Mouse (Mus musculus): ENCODE data around the gene Zc3hav1l. TPM values are rescaled to one million over a fixed set of nuclear protein-coding genes. Genes with fewer than 3 reads are reported as not detected.

Gene Zc3hav1l
- polyA plus RNA-seq, 1 experiment from 2014 or later, result 2.1 TPM

- WGBS, result 76% methylated on average over 3 of the region's 3 CpGs
- peaks cover 15% of the 10 kb centered on the region; the same call in 1 of the 2 replicates for H3K36me3 ChIP-seq (ENCODE audit: insufficient read depth, low read length)
- H3K9me3 ChIP-seq (ENCODE audit: low read length), result no peaks in the 10 kb centered on the region
- H3K27ac ChIP-seq (ENCODE audit: low read length), result no peak overlapping the region
- H3K4me2 ChIP-seq (replicated peaks; ENCODE audit: low read depth, low read length), result no peak overlapping the region
- no peaks in the 10 kb centered on the region for H3K4me1 ChIP-seq (ENCODE audit: insufficient read depth, low read depth, low read length)
- no peak for DNase-seq (ENCODE audit: low spot score)
- no peak for ATAC-seq
- no peak overlapping the region for H3K9ac ChIP-seq (replicated peaks; ENCODE audit: low read depth)
- no peak overlapping the region for H3K4me3 ChIP-seq (ENCODE audit: low read depth, low read length)
- TF ChIP-seq CTCF (IDR thresholded peaks at IDR 0.05) (peak; percentile 20; the same call in 1 of the 2 replicates), EP300 (IDR thresholded peaks at IDR 0.05) (no peak)
- H3K27me3 ChIP-seq (replicated peaks; ENCODE audit: insufficient read depth, low read length), result no peaks in the 10 kb centered on the region
These were observed 5.4 kb downstream of the Zc3hav1l start for GRCm38 (mm10) chr6:38293708-38294107.

- no peak for ATAC-seq
- Histone ChIP-seq H3K4me2 (replicated peaks; ENCODE audit: low read depth, low read length) (no peak overlapping the region), H3K9me3 (ENCODE audit: low read length) (no peaks in the 10 kb centered on the region), H3K9ac (replicated peaks; ENCODE audit: low read depth) (no peak overlapping the region), H3K27ac (ENCODE audit: low read length) (no peak overlapping the region), H3K4me3 (ENCODE audit: low read depth, low read length) (no peak overlapping the region), H3K36me3 (ENCODE audit: insufficient read depth, low read length) (peaks cover 15% of the 10 kb centered on the region; the same call in 1 of the 2 replicates), H3K27me3 (replicated peaks; ENCODE audit: insufficient read depth, low read length) (no peaks in the 10 kb centered on the region), H3K4me1 (ENCODE audit: insufficient read depth, low read depth, low read length) (no peaks in the 10 kb centered on the region)
- WGBS, result 71% methylated on average over 11 of the region's 11 CpGs
- DNase-seq (ENCODE audit: low spot score), result no peak
- TF ChIP-seq CTCF (IDR thresholded peaks at IDR 0.05) (no peak), EP300 (IDR thresholded peaks at IDR 0.05) (no peak)
These were observed 6.0 kb downstream of the Zc3hav1l start for GRCm38 (mm10) chr6:38292871-38293646.

GRCm38 (mm10) chr6:38284422-38284821, 14.6 kb downstream of the Zc3hav1l start:
- H3K9ac ChIP-seq (replicated peaks; ENCODE audit: low read depth), result no peak overlapping the region
- H3K9me3 ChIP-seq (ENCODE audit: low read length), result peaks cover 4% of the 10 kb centered on the region; the same call in 1 of the 2 replicates
- no peak for DNase-seq (ENCODE audit: low spot score)
- H3K4me1 ChIP-seq (ENCODE audit: insufficient read depth, low read depth, low read length), result no peaks in the 10 kb centered on the region
- H3K36me3 ChIP-seq (ENCODE audit: insufficient read depth, low read length), result peaks cover 4% of the 10 kb centered on the region; the same call in 1 of the 2 replicates
- no peak overlapping the region for H3K4me2 ChIP-seq (replicated peaks; ENCODE audit: low read depth, low read length)
- H3K4me3 ChIP-seq (ENCODE audit: low read depth, low read length), result no peak overlapping the region
- TF ChIP-seq EP300 (IDR thresholded peaks at IDR 0.05) (no peak), CTCF (IDR thresholded peaks at IDR 0.05) (no peak)
- no peaks in the 10 kb centered on the region for H3K27me3 ChIP-seq (replicated peaks; ENCODE audit: insufficient read depth, low read length)
- H3K27ac ChIP-seq (ENCODE audit: low read length), result no peak overlapping the region
- ATAC-seq, result no peak
- WGBS, result 98% methylated on average over 19 of the region's 19 CpGs

DNA sequence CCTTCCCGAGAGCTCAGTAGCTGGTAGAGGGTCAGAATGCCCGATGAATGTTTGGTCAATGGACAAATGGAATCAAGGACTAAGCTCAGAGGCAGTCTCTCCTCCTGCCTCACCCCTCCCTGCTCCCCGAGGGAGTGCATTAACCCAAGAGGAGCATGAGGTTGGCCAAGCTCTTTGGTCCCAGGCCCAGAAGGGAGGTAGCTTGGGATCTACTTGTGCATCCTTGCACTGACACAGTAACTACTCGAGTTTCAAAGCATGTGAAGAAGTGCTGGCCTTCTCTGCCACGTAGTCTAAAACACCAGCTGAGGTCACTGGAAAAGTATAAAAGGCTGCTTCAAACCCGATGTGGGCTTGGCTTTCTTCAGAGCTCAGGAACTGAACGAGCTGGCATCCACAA, 34.6 kb downstream of the Zc3hav1l start:
- TF ChIP-seq CTCF (IDR thresholded peaks at IDR 0.05) (no peak), EP300 (IDR thresholded peaks at IDR 0.05) (no peak)
- DNase-seq (ENCODE audit: low spot score) (no peak), ATAC-seq (no peak)
- H3K4me1 ChIP-seq (ENCODE audit: insufficient read depth, low read depth, low read length), result no peaks in the 10 kb centered on the region
- H3K36me3 ChIP-seq (ENCODE audit: insufficient read depth, low read length), result no peaks in the 10 kb centered on the region
- no peak overlapping the region for H3K4me3 ChIP-seq (ENCODE audit: low read depth, low read length)
- H3K9ac ChIP-seq (replicated peaks; ENCODE audit: low read depth), result no peak overlapping the region
- no peaks in the 10 kb centered on the region for H3K9me3 ChIP-seq (ENCODE audit: low read length)
- 58% methylated on average over 7 of the region's 7 CpGs for WGBS
- no peak overlapping the region for H3K4me2 ChIP-seq (replicated peaks; ENCODE audit: low read depth, low read length)
- no peaks in the 10 kb centered on the region for H3K27me3 ChIP-seq (replicated peaks; ENCODE audit: insufficient read depth, low read length)
- no peak overlapping the region for H3K27ac ChIP-seq (ENCODE audit: low read length)

DNA sequence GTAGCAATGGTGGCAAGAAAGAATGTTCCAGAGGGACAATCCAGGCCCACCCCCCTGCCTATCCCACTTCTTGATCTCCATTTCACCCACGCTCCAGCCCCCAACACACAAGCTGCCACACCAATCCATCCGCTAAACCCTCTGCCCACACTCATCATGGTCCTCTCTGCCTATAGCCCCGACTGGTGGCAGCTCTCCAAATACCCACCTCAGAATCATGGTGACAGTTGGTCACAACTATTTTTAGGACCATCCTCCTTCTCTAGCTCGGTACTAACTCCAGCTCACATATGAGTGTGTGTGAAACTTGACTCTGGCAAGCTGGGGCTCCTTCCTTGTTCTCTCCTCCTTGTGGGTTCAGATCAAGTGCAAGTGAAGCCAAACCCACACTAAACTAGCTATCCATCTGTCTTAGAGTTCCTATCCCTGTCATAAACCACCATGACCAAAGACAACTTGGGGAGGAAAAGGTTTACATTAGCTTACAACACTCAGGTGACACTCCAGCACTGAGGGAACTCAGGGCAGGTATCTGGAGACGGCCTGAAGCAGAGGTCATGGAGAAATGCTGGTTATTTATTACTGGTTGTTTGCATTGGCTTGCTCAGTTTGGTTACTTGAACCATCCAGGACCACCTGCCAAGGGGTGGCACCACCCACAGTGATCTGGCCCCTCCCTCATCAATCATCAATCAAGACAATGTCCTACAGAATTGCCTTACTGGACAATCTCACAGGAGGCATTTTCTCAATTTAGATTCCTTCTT, 35.5 kb downstream of the Zc3hav1l start:
- H3K9ac ChIP-seq (replicated peaks; ENCODE audit: low read depth), result no peak overlapping the region
- TF ChIP-seq EP300 (IDR thresholded peaks at IDR 0.05) (no peak), CTCF (IDR thresholded peaks at IDR 0.05) (no peak)
- H3K27ac ChIP-seq (ENCODE audit: low read length), result no peak overlapping the region
- no peak for ATAC-seq
- no peaks in the 10 kb centered on the region for H3K9me3 ChIP-seq (ENCODE audit: low read length)
- DNase-seq (ENCODE audit: low spot score), result no peak
- H3K27me3 ChIP-seq (replicated peaks; ENCODE audit: insufficient read depth, low read length), result no peaks in the 10 kb centered on the region
- H3K4me2 ChIP-seq (replicated peaks; ENCODE audit: low read depth, low read length), result no peak overlapping the region
- no peaks in the 10 kb centered on the region for H3K4me1 ChIP-seq (ENCODE audit: insufficient read depth, low read depth, low read length)
- 54% methylated on average over 5 of the region's 5 CpGs for WGBS
- H3K36me3 ChIP-seq (ENCODE audit: insufficient read depth, low read length), result no peaks in the 10 kb centered on the region
- H3K4me3 ChIP-seq (ENCODE audit: low read depth, low read length), result no peak overlapping the region

- TF ChIP-seq CTCF (IDR thresholded peaks at IDR 0.05) (peak; percentile 42), EP300 (IDR thresholded peaks at IDR 0.05) (no peak)
These were observed 37.2 kb downstream of the Zc3hav1l start for GRCm38 (mm10) chr6:38261877-38262276.

More at GRCm38 (mm10) chr6:38261877-38262276, 37.2 kb downstream of the Zc3hav1l start:
- H3K36me3 ChIP-seq (ENCODE audit: insufficient read depth, low read length), result no peaks in the 10 kb centered on the region
- H3K9me3 ChIP-seq (ENCODE audit: low read length), result no peaks in the 10 kb centered on the region
- no peak overlapping the region for H3K4me3 ChIP-seq (ENCODE audit: low read depth, low read length)
- H3K4me1 ChIP-seq (ENCODE audit: insufficient read depth, low read depth, low read length), result no peaks in the 10 kb centered on the region
- no peak for ATAC-seq
- no peak overlapping the region for H3K9ac ChIP-seq (replicated peaks; ENCODE audit: low read depth)
- WGBS, result 66% methylated on average over 4 of the region's 4 CpGs
- DNase-seq (ENCODE audit: low spot score), result no peak
- no peaks in the 10 kb centered on the region for H3K27me3 ChIP-seq (replicated peaks; ENCODE audit: insufficient read depth, low read length)
- H3K4me2 ChIP-seq (replicated peaks; ENCODE audit: low read depth, low read length), result no peak overlapping the region
- no peak overlapping the region for H3K27ac ChIP-seq (ENCODE audit: low read length)

Measured in lung, postnatal 0 days (tissue).